Mouse (Mus musculus) heart, embryonic 11.5 days (tissue): ENCODE data around the gene Lysmd1. TPM values are rescaled to one million over a fixed set of nuclear protein-coding genes. Genes with fewer than 3 reads are reported as not detected.

Experiments
- ATAC-seq: fragments of 200-750 bp; cut with Nextera tagmentation; replicated peaks from 2 replicates; pipeline ENCODE4 v1.8.0; 2017; ENCODE audit warnings: moderate library complexity; ENCODE audit not compliant: insufficient number of reproducible peaks, low FRiP score, low TSS enrichment
- H3K27ac ChIP-seq: fragments of 300-500 bp; sonication (generic); 2 replicates; pipeline ENCODE4 v1.5.1; 2014; ENCODE audit warnings: mild to moderate bottlenecking, low read depth, low read length
- H3K27me3 ChIP-seq: fragments of 300-500 bp; sonication (generic); 2 replicates; pipeline ENCODE4 v1.6.1; 2014; ENCODE audit warnings: mild to moderate bottlenecking, low read length, mixed read lengths; ENCODE audit not compliant: control insufficient read depth, insufficient read depth
- H3K36me3 ChIP-seq: fragments of 300-500 bp; sonication (generic); 2 replicates; pipeline ENCODE4 v1.6.1; 2014; ENCODE audit warnings: mild to moderate bottlenecking, low read length, moderate library complexity, mixed read lengths; ENCODE audit not compliant: control insufficient read depth, insufficient read depth
- H3K4me1 ChIP-seq: fragments of 300-500 bp; sonication (generic); 2 replicates; pipeline ENCODE4 v1.6.1; 2014; ENCODE audit warnings: low read length; ENCODE audit not compliant: control insufficient read depth, insufficient read depth
- H3K4me2 ChIP-seq: fragments of 300-500 bp; sonication (generic); 2 replicates; pipeline ENCODE4 v1.6.1; 2014; ENCODE audit warnings: mild to moderate bottlenecking, moderate library complexity
- H3K4me3 ChIP-seq: fragments of 300-500 bp; sonication (generic); 2 replicates; pipeline ENCODE4 v1.5.1; 2014; ENCODE audit warnings: low read depth, low read length
- H3K9ac ChIP-seq: fragments of 300-500 bp; sonication (generic); 2 replicates; pipeline ENCODE4 v1.6.1; 2014; ENCODE audit warnings: mild to moderate bottlenecking, low read depth, low read length, moderate library complexity
- H3K9me3 ChIP-seq: fragments of 300-500 bp; sonication (generic); replicated peaks from 2 replicates; pipeline ENCODE4 v1.6.1; 2016; ENCODE audit warnings: low read length; ENCODE audit not compliant: control insufficient read depth
- WGBS: fragments of 180-500 bp; shearing (Covaris S2); extraction: QIAGEN DNeasy Blood & Tissue Kit; methylation state at CpG from one replicate; pipeline ENCODE4 v1.1.7; 2014; ENCODE audit not compliant: insufficient replicate concordance; 5-methylcytosine and 5-hydroxymethylcytosine counted together
- microRNA-seq: library from miRNA; unstranded; fragments of <30 nt; microRNA quantifications from one replicate; pipeline ENCODE4, GENCODE M21; 2016; ENCODE audit warnings: borderline number of aligned reads
- polyA plus RNA-seq: library from polyadenylated mRNA; unstranded; fragments of >200 nt; fragmentation: Nextera tagmentation; extraction: Ambion mirVana; gene quantifications from 2 replicates; pipeline ENCODE4 v1.2.1, GENCODE M21; 2014

Gene Lysmd1
- polyA plus RNA-seq, 1 experiment from 2014 or later: 6.5 TPM

DNA sequence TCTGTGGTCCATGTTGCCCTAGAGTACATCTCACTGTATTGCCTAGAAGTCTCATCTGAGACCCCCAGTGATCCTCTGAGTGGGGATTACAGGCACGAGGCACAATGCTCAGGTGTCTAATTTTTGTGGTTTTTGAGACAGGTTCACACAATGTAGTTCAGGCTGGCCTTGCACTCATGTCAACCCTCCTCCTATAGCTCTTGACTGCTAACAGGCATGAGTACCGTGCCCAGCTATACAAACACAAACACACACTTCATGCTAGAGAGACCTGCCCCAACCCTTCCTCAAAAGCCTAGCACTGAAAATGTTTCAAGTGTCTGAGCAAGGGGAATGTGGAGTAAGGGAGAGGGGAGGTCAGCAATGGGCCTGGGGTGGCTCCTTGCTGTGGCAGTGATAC lies 52.2 kb downstream of the Lysmd1 start:
- WGBS: 96% methylated on average over 2 of the region's 2 CpGs
- Histone ChIP-seq H3K4me2 (no peak overlapping the region), H3K4me1 (no peaks in the 10 kb centered on the region), H3K9ac (no peak overlapping the region), H3K36me3 (peaks cover 25% of the 10 kb centered on the region), H3K4me3 (no peak overlapping the region), H3K27me3 (no peaks in the 10 kb centered on the region), H3K27ac (no peak overlapping the region), H3K9me3 (no peaks in the 10 kb centered on the region)
- ATAC-seq: no peak

DNA sequence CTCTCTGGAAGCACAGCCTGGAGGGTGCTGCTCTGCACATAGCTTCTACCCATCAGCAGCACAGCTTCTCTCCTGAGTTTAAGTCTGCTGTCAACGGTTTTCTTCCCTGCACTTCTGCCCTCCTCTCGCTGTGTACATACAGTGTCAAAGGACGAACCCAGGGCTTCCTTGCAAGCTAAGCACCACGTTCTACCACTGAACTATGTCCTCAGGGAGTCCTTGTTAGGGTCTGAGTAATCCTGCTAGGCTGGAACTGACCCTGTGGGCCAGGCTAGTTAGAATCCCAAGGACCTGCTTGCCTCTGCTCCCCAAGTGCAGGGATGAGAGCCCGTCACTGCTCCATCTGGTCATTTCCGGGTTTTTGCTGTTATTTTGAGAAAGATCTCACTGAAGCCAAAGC lies 53.0 kb downstream of the Lysmd1 start:
- H3K9me3 ChIP-seq: no peaks in the 10 kb centered on the region
- ATAC-seq: no peak

More for the DNA sequence above, 53.0 kb downstream of the Lysmd1 start:
- Histone ChIP-seq H3K9ac (no peak overlapping the region), H3K4me2 (no peak overlapping the region), H3K27ac (no peak overlapping the region), H3K27me3 (no peaks in the 10 kb centered on the region), H3K36me3 (peaks cover 25% of the 10 kb centered on the region), H3K4me1 (no peaks in the 10 kb centered on the region), H3K4me3 (no peak overlapping the region)
- WGBS: 92% methylated on average over 6 of the region's 6 CpGs

Small RNA genes within 50 kb of the gene (microRNA-seq; reads per million reads assigned to microRNA genes)
- not detected for gene Mir8099-1

Other genes starting within 250 kb of the Lysmd1 start
- 293 and 305 TPM in 2 replicates for gene Psmb4, start 247.1 kb upstream of the Lysmd1 start, polyA plus RNA-seq
- gene Selenbp1, start 201.0 kb upstream of the Lysmd1 start, polyA plus RNA-seq: 36.8 and 45.6 TPM in 2 replicates
- gene Rfx5, start 180.0 kb upstream of the Lysmd1 start, polyA plus RNA-seq: 6.7 and 7.9 TPM in 2 replicates
- 12.9 and 18.5 TPM in 2 replicates for gene Pi4kb, start 159.4 kb upstream of the Lysmd1 start, polyA plus RNA-seq
- gene Zfp687, start 118.6 kb upstream of the Lysmd1 start, polyA plus RNA-seq: 16.2 and 19.6 TPM in 2 replicates
- 231 and 247 TPM in 2 replicates for gene Psmd4, start 91.5 kb upstream of the Lysmd1 start, polyA plus RNA-seq
- gene Pip5k1a, start 27.2 kb upstream of the Lysmd1 start, polyA plus RNA-seq: 11.8 and 14.0 TPM in 2 replicates
- gene Vps72, start 23.1 kb upstream of the Lysmd1 start, polyA plus RNA-seq: 108 and 113 TPM in 2 replicates
- 0.53 and 0.83 TPM in 2 replicates for gene Tmod4, start 9.6 kb upstream of the Lysmd1 start, polyA plus RNA-seq
- gene Scnm1, start 77 bp upstream of the Lysmd1 start, polyA plus RNA-seq: 57.7 and 61.8 TPM in 2 replicates
- gene Tnfaip8l2, start 8.3 kb downstream of the Lysmd1 start, polyA plus RNA-seq: 0.79 and 1.5 TPM in 2 replicates
- 2.2 and 2.8 TPM in 2 replicates for gene Sema6c, start 26.4 kb downstream of the Lysmd1 start, polyA plus RNA-seq
- 5.4 and 7.2 TPM in 2 replicates for gene Gabpb2, start 83.8 kb downstream of the Lysmd1 start, polyA plus RNA-seq
- gene Cdc42se1, start 94.6 kb downstream of the Lysmd1 start, polyA plus RNA-seq: 62.3 and 68.9 TPM in 2 replicates
- 16.4 and 21.0 TPM in 2 replicates for gene Mllt11, start 98.1 kb downstream of the Lysmd1 start, polyA plus RNA-seq
- gene Gm128, start 107.5 kb downstream of the Lysmd1 start, polyA plus RNA-seq: 0.30 and 0.62 TPM in 2 replicates
- gene Bnipl, start 117.1 kb downstream of the Lysmd1 start, polyA plus RNA-seq: not detected in 2 replicates
- gene Mindy1, start 147.3 kb downstream of the Lysmd1 start, polyA plus RNA-seq: 24.3 and 25.1 TPM in 2 replicates
- gene Prune1, start 148.0 kb downstream of the Lysmd1 start, polyA plus RNA-seq: 24.7 and 32.2 TPM in 2 replicates
- 0.84 and 1.5 TPM in 2 replicates for gene Anxa9, start 173.1 kb downstream of the Lysmd1 start, polyA plus RNA-seq
- gene Cers2, start 180.7 kb downstream of the Lysmd1 start, polyA plus RNA-seq: 117 and 125 TPM in 2 replicates
- 31.6 and 37.6 TPM in 2 replicates for gene Setdb1, start 223.1 kb downstream of the Lysmd1 start, polyA plus RNA-seq